Mouse (Mus musculus): ENCODE measurements around the gene Arl14. TPM values are rescaled to one million over a fixed set of nuclear protein-coding genes. Genes with fewer than 3 reads are reported as not detected.

The Arl14 gene
- polyA plus RNA-seq, 1 experiment from 2014 or later: not detected

Other genes with a start within 250 kb of the Arl14 start
- gene Ift80, start 217.8 kb upstream of the Arl14 start, polyA plus RNA-seq (2015; fragmentation: Nextera tagmentation; extraction: Ambion mirVana): 5.6 and 6.0 TPM in 2 replicates
- gene Smc4, start 217.7 kb upstream of the Arl14 start, polyA plus RNA-seq (2015; fragmentation: Nextera tagmentation; extraction: Ambion mirVana): 131 and 146 TPM in 2 replicates
- 143 and 145 TPM in 2 replicates for gene Trim59, start 177.7 kb upstream of the Arl14 start, polyA plus RNA-seq (2015; fragmentation: Nextera tagmentation; extraction: Ambion mirVana)
- 11.9 and 12.8 TPM in 2 replicates for gene Kpna4, start 95.3 kb upstream of the Arl14 start, polyA plus RNA-seq (2015; fragmentation: Nextera tagmentation; extraction: Ambion mirVana)
- gene Ppm1l, start 94.4 kb downstream of the Arl14 start, polyA plus RNA-seq (2015; fragmentation: Nextera tagmentation; extraction: Ambion mirVana): 4.8 and 5.3 TPM in 2 replicates

Measured in liver, embryonic 15.5 days (tissue).